Mouse (Mus musculus) c-Kit-negative CD71-positive TER-119-positive erythroid progenitor cells, embryonic 14.5 days (primary cell): ENCODE results near the gene Dcaf5.

ENCODE experiments used
- DNase-seq: peaks from one replicate; pipeline ENCODE4 v3.0.0-alpha.2; 2013; ENCODE audit warnings: low read depth, low spot score

Dcaf5 gene

GRCm38 (mm10) chr12:80407824-80408223 lies 28.6 kb downstream of the Dcaf5 start:
- DNase-seq = peak; percentile 27

GRCm38 (mm10) chr12:80406650-80407049 lies 29.8 kb downstream of the Dcaf5 start:
- DNase-seq = peak; percentile 13

- DNase-seq = no peak
Measured at GRCm38 (mm10) chr12:80404139-80404538, 32.3 kb downstream of the Dcaf5 start.

- DNase-seq = no peak
Measured at GRCm38 (mm10) chr12:80399147-80399546, 37.3 kb downstream of the Dcaf5 start.

- no peak for DNase-seq
Measured at GRCm38 (mm10) chr12:80396397-80396796, 40.0 kb downstream of the Dcaf5 start.

GRCm38 (mm10) chr12:80395270-80395669 lies 41.1 kb downstream of the Dcaf5 start:
- DNase-seq = no peak

GRCm38 (mm10) chr12:80394045-80394444 lies 42.4 kb downstream of the Dcaf5 start:
- DNase-seq = no peak

- no peak for DNase-seq
Measured at GRCm38 (mm10) chr12:80389448-80389847, 47.0 kb downstream of the Dcaf5 start.

GRCm38 (mm10) chr12:80387326-80387725 lies 49.1 kb downstream of the Dcaf5 start:
- no peak for DNase-seq

GRCm38 (mm10) chr12:80385361-80385760 lies 51.0 kb downstream of the Dcaf5 start:
- DNase-seq = no peak

- DNase-seq = no peak
Measured at GRCm38 (mm10) chr12:80383478-80383877, 52.9 kb downstream of the Dcaf5 start.

GRCm38 (mm10) chr12:80382794-80383193 lies 53.6 kb downstream of the Dcaf5 start:
- DNase-seq = no peak

GRCm38 (mm10) chr12:80379831-80380457 lies 56.5 kb downstream of the Dcaf5 start:
- DNase-seq = no peak

GRCm38 (mm10) chr12:80379393-80379792 lies 57.0 kb downstream of the Dcaf5 start:
- no peak for DNase-seq

GRCm38 (mm10) chr12:80377604-80378003 lies 58.8 kb downstream of the Dcaf5 start:
- DNase-seq = no peak

GRCm38 (mm10) chr12:80375721-80376120 lies 60.7 kb downstream of the Dcaf5 start:
- no peak for DNase-seq

GRCm38 (mm10) chr12:80374736-80375135 lies 61.7 kb downstream of the Dcaf5 start:
- no peak for DNase-seq

- DNase-seq = no peak
Measured at GRCm38 (mm10) chr12:80372946-80373345, 63.5 kb downstream of the Dcaf5 start.

- no peak for DNase-seq
Measured at GRCm38 (mm10) chr12:80367227-80367626, 69.2 kb downstream of the Dcaf5 start.

GRCm38 (mm10) chr12:80366004-80366480 lies 70.4 kb downstream of the Dcaf5 start:
- DNase-seq = no peak

- DNase-seq = no peak
Measured at GRCm38 (mm10) chr12:80365345-80365744, 71.1 kb downstream of the Dcaf5 start.

GRCm38 (mm10) chr12:80361655-80362054 lies 74.7 kb downstream of the Dcaf5 start:
- DNase-seq = no peak

GRCm38 (mm10) chr12:80360321-80360720 lies 76.1 kb downstream of the Dcaf5 start:
- DNase-seq = no peak

GRCm38 (mm10) chr12:80344777-80345231 lies 91.6 kb downstream of the Dcaf5 start:
- no peak for DNase-seq
